Mouse (Mus musculus) erythroblast, embryonic 14.5 days (primary cell): Measurements from ENCODE around the gene Ogt.

ENCODE experiments used
- GATA1 ChIP-seq: IDR thresholded peaks from 2 replicates; pipeline ENCODE4 v1.6.1; 2012; ENCODE audit warnings: low read length, inconsistent platforms, mixed read lengths
- TAL1 ChIP-seq: IDR thresholded peaks from 3 replicates; pipeline ENCODE4 v1.6.1; 2012; ENCODE audit warnings: low read length, inconsistent platforms, mixed read lengths

GRCm38 (mm10) chrX:101617889-101618288, 22.0 kb upstream of the Ogt start:
- TF ChIP-seq TAL1 (no peak), GATA1 (no peak)
